Mouse (Mus musculus): Measurements from ENCODE around the gene Cybc1. TPM values are rescaled to one million over a fixed set of nuclear protein-coding genes. Genes with fewer than 3 reads are reported as not detected.
A peak's percentile ranks its signal among the peaks of the same experiment; 100 is the strongest.

Cybc1 gene
- total and polyA plus RNA-seq, 2 experiments from 2014 or later, result 19.7 to 29.1 TPM

GRCm38 (mm10) chr11:121216831-121217230 is 12.3 kb downstream of the Cybc1 start:
- H3K4me2 ChIP-seq (ENCODE audit: low read depth), result no peak overlapping the region
- H3K27ac ChIP-seq (ENCODE audit: low read depth, low read length), result no peak overlapping the region
- no peak overlapping the region for H3K4me3 ChIP-seq (ENCODE audit: low read depth, low read length)
- H3K27me3 ChIP-seq (ENCODE audit: insufficient read depth, low read length), result no peaks in the 10 kb centered on the region
- H3K36me3 ChIP-seq (ENCODE audit: insufficient read depth), result peaks cover 53% of the 10 kb centered on the region
- H3K9me3 ChIP-seq (ENCODE audit: low read length), result no peaks in the 10 kb centered on the region
- no peaks in the 10 kb centered on the region for H3K4me1 ChIP-seq (ENCODE audit: insufficient read depth)
- 90% methylated on average over 3 of the region's 3 CpGs for WGBS
- no peak overlapping the region for H3K9ac ChIP-seq
- DNase-seq (no peak), ATAC-seq (no peak)
- TF ChIP-seq CTCF (IDR thresholded peaks at IDR 0.05; ENCODE audit: low read depth), result no peak

DNA sequence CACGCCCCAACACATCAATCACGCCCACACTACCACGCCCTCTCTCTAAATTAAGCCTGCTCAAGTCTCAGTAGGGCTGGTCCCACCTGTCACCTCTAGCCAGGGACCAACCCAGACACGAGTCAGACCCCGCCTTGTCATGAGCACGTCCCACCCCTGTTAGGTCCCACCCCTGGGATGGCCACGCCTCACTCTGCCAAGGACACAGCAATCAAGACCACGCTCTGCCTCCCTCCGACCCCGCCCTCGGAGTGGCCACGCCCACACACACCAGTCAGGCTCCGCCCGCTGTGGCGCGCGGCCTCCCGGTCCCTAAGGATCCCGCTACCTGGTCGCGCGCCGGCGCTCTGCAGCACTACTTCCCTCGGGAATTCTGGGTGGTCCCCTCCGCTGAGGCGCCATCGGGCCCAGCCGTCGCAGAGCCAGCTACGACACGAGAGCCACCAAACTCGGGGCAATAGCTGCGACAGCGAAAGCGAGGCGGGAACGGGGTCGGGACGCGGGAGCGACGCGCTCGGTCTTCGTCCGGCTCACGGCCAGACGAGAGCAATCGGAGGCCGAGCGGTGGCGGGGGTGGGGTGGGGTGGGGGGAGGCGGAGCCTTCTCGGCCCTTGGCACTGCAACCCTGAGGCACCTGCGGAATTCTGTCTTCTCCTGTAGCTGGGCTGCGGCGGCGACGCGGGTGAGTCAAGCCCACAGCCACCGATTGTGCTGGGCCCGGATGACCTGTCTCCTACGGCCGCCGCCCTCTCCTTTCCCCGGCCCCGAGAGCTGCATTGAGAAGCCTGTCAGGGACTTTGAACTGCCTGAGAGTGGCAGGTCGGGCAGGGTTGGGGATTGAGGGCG is 24.7 kb downstream of the Cybc1 start, which contains the start of the genes Hexdc and Ogfod3:
TSS of gene Hexdc (plus strand) at position 273 of the 846 bp plus-strand sequence.
TSS of gene Ogfod3 (minus strand) at position 551 of the 846 bp plus-strand sequence.
- H3K4me3 ChIP-seq (ENCODE audit: low read depth, low read length), result peak within 1 kb of the TSS; percentile 61
- H3K36me3 ChIP-seq (ENCODE audit: insufficient read depth), result peaks cover 6% of the 10 kb centered on the region; the same call in 1 of the 2 replicates
- peak; percentile 97 for DNase-seq
- H3K9ac ChIP-seq, result peak within 1 kb of the TSS; percentile 78
- H3K4me2 ChIP-seq (ENCODE audit: low read depth), result peak within 1 kb of the TSS; percentile 71
- H3K4me1 ChIP-seq (ENCODE audit: insufficient read depth), result no peaks in the 10 kb centered on the region
- ATAC-seq, result peak; percentile 95
- peak within 1 kb of the TSS; percentile 81 for H3K27ac ChIP-seq (ENCODE audit: low read depth, low read length)
- no peaks in the 10 kb centered on the region for H3K9me3 ChIP-seq (ENCODE audit: low read length)
- no peaks in the 10 kb centered on the region for H3K27me3 ChIP-seq (ENCODE audit: insufficient read depth, low read length)
- no peak for TF ChIP-seq CTCF (IDR thresholded peaks at IDR 0.05; ENCODE audit: low read depth)
- under 1% methylated on average over 69 of the region's 70 CpGs for WGBS

GRCm38 (mm10) chr11:121203859-121204160 is 25.3 kb downstream of the Cybc1 start:
- Histone ChIP-seq H3K27ac (ENCODE audit: low read depth, low read length) (peak overlapping the region; percentile 81), H3K4me1 (ENCODE audit: insufficient read depth) (no peaks in the 10 kb centered on the region), H3K4me2 (ENCODE audit: low read depth) (peak overlapping the region; percentile 71), H3K4me3 (ENCODE audit: low read depth, low read length) (peak overlapping the region; percentile 61), H3K36me3 (ENCODE audit: insufficient read depth) (0 out of 2 replicates have a peak, but pooled peaks cover 3% of the 10 kb centered on the region), H3K9ac (peak overlapping the region; percentile 78), H3K9me3 (ENCODE audit: low read length) (no peaks in the 10 kb centered on the region), H3K27me3 (ENCODE audit: insufficient read depth, low read length) (no peaks in the 10 kb centered on the region)
- no peak for TF ChIP-seq CTCF (IDR thresholded peaks at IDR 0.05; ENCODE audit: low read depth)
- DNase-seq (no peak), ATAC-seq (no peak)
- 2% methylated on average over 5 of the region's 5 CpGs for WGBS

DNA sequence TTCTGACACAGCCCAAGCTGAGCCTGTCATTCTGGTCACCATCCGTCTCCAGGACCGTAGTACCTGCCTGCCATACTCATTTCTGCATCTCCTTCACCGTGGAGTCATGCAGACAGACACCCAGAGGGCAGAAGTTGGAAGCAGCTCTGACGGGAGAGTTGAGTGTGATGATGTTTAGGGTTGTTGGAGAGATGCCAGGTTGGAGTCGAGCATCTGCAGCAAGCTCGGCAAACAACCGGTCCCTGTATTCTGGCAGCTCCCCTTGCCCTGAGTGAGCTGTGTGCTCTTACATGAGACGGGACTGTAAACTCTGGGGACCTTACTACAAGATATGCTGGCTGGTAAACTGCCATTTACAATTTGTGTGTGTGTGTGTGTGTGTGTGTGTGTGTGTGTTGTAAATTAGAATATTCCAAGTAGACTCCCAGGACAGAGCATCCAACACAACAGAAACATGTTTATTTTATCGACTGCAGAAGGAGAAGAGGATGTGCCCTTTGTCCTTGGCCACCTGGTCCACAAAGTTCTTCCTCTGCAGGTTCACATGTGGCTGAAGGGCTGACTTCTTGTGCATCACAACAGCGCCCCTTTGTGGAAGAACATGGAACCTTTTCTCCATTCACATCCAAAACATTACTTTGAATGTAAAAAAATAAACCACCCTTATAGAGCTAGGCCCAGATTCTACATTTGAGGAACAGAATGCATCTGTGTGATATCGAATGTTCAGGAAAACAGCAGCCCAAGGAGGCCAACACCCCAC is 27.5 kb downstream of the Cybc1 start:
- peak; percentile 50 for DNase-seq
- Histone ChIP-seq H3K27me3 (ENCODE audit: insufficient read depth, low read length) (no peaks in the 10 kb centered on the region), H3K4me3 (ENCODE audit: low read depth, low read length) (no peak overlapping the region), H3K9me3 (ENCODE audit: low read length) (no peaks in the 10 kb centered on the region), H3K9ac (no peak overlapping the region), H3K27ac (ENCODE audit: low read depth, low read length) (no peak overlapping the region), H3K4me1 (ENCODE audit: insufficient read depth) (no peaks in the 10 kb centered on the region), H3K36me3 (ENCODE audit: insufficient read depth) (no peaks in the 10 kb centered on the region), H3K4me2 (ENCODE audit: low read depth) (no peak overlapping the region)
- 52% methylated on average over 11 of the region's 11 CpGs for WGBS
- peak; percentile 67 for TF ChIP-seq CTCF (IDR thresholded peaks at IDR 0.05; ENCODE audit: low read depth)
- ATAC-seq, result no peak

DNA sequence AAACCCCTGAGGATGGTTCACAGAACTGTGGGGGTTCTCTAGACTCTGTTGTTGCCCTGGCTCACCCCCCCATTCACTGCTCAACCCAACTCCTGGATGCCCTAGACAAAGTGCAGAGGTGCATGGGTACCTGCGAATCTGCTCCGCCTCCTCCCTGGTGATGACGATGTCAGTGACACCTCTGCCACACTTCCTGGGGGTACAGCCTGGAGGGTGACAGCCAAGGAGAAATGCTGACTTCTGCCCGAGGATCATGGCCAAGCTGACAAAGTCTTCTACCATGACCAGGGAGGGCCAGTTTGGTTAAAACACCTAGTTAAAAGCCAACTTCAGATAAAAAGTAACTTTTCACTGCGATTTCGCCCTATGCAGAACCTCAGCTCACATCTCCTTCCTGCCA is 28.3 kb downstream of the Cybc1 start:
- 91% methylated on average over 6 of the region's 6 CpGs for WGBS
- no peak overlapping the region for H3K4me3 ChIP-seq (ENCODE audit: low read depth, low read length)

DNA sequence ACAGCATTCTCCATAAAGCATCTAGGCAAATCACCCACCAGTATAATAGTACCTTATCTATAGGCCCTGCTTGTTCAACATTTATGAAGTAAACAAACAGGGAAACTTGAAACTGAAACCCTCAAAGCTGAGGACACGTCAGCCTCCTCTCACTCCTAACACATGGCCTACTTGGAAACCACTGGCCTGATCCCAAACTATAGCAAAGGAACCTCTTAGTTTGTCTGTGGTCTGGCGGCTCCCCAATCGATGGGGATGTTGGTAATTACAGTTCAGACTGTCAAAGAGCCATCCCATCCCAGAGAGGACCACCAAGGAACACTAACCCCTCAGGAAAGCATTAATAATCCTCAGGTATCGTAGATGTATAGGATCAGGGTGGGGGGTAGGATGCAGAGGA is 29.3 kb downstream of the Cybc1 start:
- DNase-seq (no peak), ATAC-seq (no peak)
- H3K4me1 ChIP-seq (ENCODE audit: insufficient read depth), result no peaks in the 10 kb centered on the region
- WGBS, result 63% methylated on average over 4 of the region's 4 CpGs
- no peak overlapping the region for H3K9ac ChIP-seq
- H3K27ac ChIP-seq (ENCODE audit: low read depth, low read length), result no peak overlapping the region
- H3K36me3 ChIP-seq (ENCODE audit: insufficient read depth), result peaks cover 4% of the 10 kb centered on the region; the same call in 1 of the 2 replicates
- H3K27me3 ChIP-seq (ENCODE audit: insufficient read depth, low read length), result no peaks in the 10 kb centered on the region
- no peak overlapping the region for H3K4me2 ChIP-seq (ENCODE audit: low read depth)
- no peak for TF ChIP-seq CTCF (IDR thresholded peaks at IDR 0.05; ENCODE audit: low read depth)
- H3K4me3 ChIP-seq (ENCODE audit: low read depth, low read length), result no peak overlapping the region
- no peaks in the 10 kb centered on the region for H3K9me3 ChIP-seq (ENCODE audit: low read length)

More for the DNA sequence above, 28.3 kb downstream of the Cybc1 start:
- Histone ChIP-seq H3K4me2 (ENCODE audit: low read depth) (no peak overlapping the region), H3K9ac (no peak overlapping the region), H3K36me3 (ENCODE audit: insufficient read depth) (peaks cover 4% of the 10 kb centered on the region; the same call in 1 of the 2 replicates), H3K27ac (ENCODE audit: low read depth, low read length) (no peak overlapping the region), H3K9me3 (ENCODE audit: low read length) (no peaks in the 10 kb centered on the region), H3K4me1 (ENCODE audit: insufficient read depth) (no peaks in the 10 kb centered on the region), H3K27me3 (ENCODE audit: insufficient read depth, low read length) (no peaks in the 10 kb centered on the region)
- no peak for TF ChIP-seq CTCF (IDR thresholded peaks at IDR 0.05; ENCODE audit: low read depth)
- ATAC-seq (no peak), DNase-seq (no peak)

- no peak for TF ChIP-seq CTCF (IDR thresholded peaks at IDR 0.05; ENCODE audit: low read depth)
- Histone ChIP-seq H3K9me3 (ENCODE audit: low read length) (no peaks in the 10 kb centered on the region), H3K4me1 (ENCODE audit: insufficient read depth) (no peaks in the 10 kb centered on the region), H3K27ac (ENCODE audit: low read depth, low read length) (no peak overlapping the region), H3K4me3 (ENCODE audit: low read depth, low read length) (no peak overlapping the region), H3K36me3 (ENCODE audit: insufficient read depth) (peaks cover 5% of the 10 kb centered on the region; the same call in 1 of the 2 replicates), H3K9ac (no peak overlapping the region), H3K4me2 (ENCODE audit: low read depth) (no peak overlapping the region), H3K27me3 (ENCODE audit: insufficient read depth, low read length) (no peaks in the 10 kb centered on the region)
- WGBS, result 63% methylated on average over 2 of the region's 2 CpGs
- no peak for ATAC-seq
- no peak for DNase-seq
These were observed 30.5 kb downstream of the Cybc1 start for GRCm38 (mm10) chr11:121198622-121199021.

All from forebrain, postnatal 0 days (tissue).